Mouse (Mus musculus) kidney, postnatal 0 days (tissue): ENCODE measurements around the gene Mst1. TPM values are rescaled to one million over a fixed set of nuclear protein-coding genes. Genes with fewer than 3 reads are reported as not detected.

Experiments
- ATAC-seq: fragments of 200-750 bp; cut with Nextera tagmentation; replicated peaks from 2 replicates; pipeline ENCODE4 v1.8.0; 2017; ENCODE audit warnings: low read depth, moderate number of reproducible peaks, moderate TSS enrichment, moderate library complexity; ENCODE audit not compliant: low FRiP score
- DNase-seq: peaks from one replicate; pipeline ENCODE4 v3.0.0-alpha.2; 2016; ENCODE audit warnings: low spot score
- H3K27ac ChIP-seq: fragments of 300-500 bp; sonication (generic); 2 replicates; pipeline ENCODE4 v1.5.1; 2014; ENCODE audit warnings: mild to moderate bottlenecking
- H3K27me3 ChIP-seq: fragments of 300-500 bp; sonication (generic); 2 replicates; pipeline ENCODE4 v1.6.1; 2014; ENCODE audit warnings: low read length, mixed read lengths; ENCODE audit not compliant: insufficient read depth
- H3K36me3 ChIP-seq: fragments of 300-500 bp; sonication (generic); 2 replicates; pipeline ENCODE4 v1.6.1; 2014; ENCODE audit warnings: low read length, mixed read lengths; ENCODE audit not compliant: insufficient read depth
- H3K4me1 ChIP-seq: fragments of 300-500 bp; sonication (generic); replicated peaks from 2 replicates; pipeline ENCODE4 v1.6.1; 2014; ENCODE audit warnings: antibody characterized with exemption, low read length, mixed read lengths; ENCODE audit not compliant: insufficient read depth
- H3K4me2 ChIP-seq: fragments of 300-500 bp; sonication (generic); 2 replicates; pipeline ENCODE4 v1.6.1; 2014; ENCODE audit warnings: mild to moderate bottlenecking, low read length, moderate library complexity, mixed read lengths
- H3K4me3 ChIP-seq: fragments of 300-500 bp; sonication (generic); replicated peaks from 2 replicates; pipeline ENCODE4 v1.5.1; 2014; ENCODE audit warnings: low read depth, low read length
- H3K9ac ChIP-seq: fragments of 300-500 bp; sonication (generic); 2 replicates; pipeline ENCODE4 v1.6.1; 2014; ENCODE audit warnings: low read depth, low read length
- H3K9me3 ChIP-seq: fragments of 300-500 bp; sonication (generic); replicated peaks from 2 replicates; pipeline ENCODE4 v1.6.1; 2016; ENCODE audit warnings: low read length, inconsistent platforms, mixed read lengths
- CTCF ChIP-seq: IDR thresholded peaks from 2 replicates; pipeline ENCODE4 v1.5.1; 2016; ENCODE audit warnings: antibody characterized with exemption, low read depth, mild to moderate bottlenecking, moderate library complexity
- WGBS: fragments of 180-500 bp; shearing (Covaris S2); extraction: QIAGEN DNeasy Blood & Tissue Kit; methylation state at CpG from one replicate; pipeline ENCODE4 v1.1.7; 2014; 5-methylcytosine and 5-hydroxymethylcytosine counted together
- polyA plus RNA-seq: library from polyadenylated mRNA; unstranded; fragments of >200 nt; fragmentation: Nextera tagmentation; extraction: Ambion mirVana; gene quantifications from 2 replicates; pipeline ENCODE4 v1.2.1, GENCODE M21; 2015

The Mst1 gene
- polyA plus RNA-seq, 1 experiment from 2014 or later: 0.39 TPM

- DNase-seq: peak; percentile 72
- Histone ChIP-seq H3K9ac (no peak overlapping the region), H3K27ac (no peak overlapping the region), H3K4me3 (no peak overlapping the region), H3K4me1 (no peaks in the 10 kb centered on the region), H3K9me3 (no peaks in the 10 kb centered on the region), H3K4me2 (no peak overlapping the region), H3K27me3 (no peaks in the 10 kb centered on the region), H3K36me3 (peaks cover 33% of the 10 kb centered on the region)
- ATAC-seq: no peak; the same call in 1 of the 2 replicates
- peak; percentile 79 for TF ChIP-seq CTCF
- 35% methylated on average over 5 of the region's 5 CpGs for WGBS
Measured at GRCm38 (mm10) chr9:108065491-108066011, 14.7 kb upstream of the Mst1 start.

- peaks cover 32% of the 10 kb centered on the region for H3K36me3 ChIP-seq
- DNase-seq (no peak), ATAC-seq (no peak)
- H3K9me3 ChIP-seq: no peaks in the 10 kb centered on the region
- no peaks in the 10 kb centered on the region for H3K27me3 ChIP-seq
- H3K4me3 ChIP-seq: no peak overlapping the region
- H3K4me1 ChIP-seq: no peaks in the 10 kb centered on the region
- 85% methylated on average over 7 of the region's 7 CpGs for WGBS
- H3K9ac ChIP-seq: no peak overlapping the region
- H3K27ac ChIP-seq: no peak overlapping the region
- H3K4me2 ChIP-seq: no peak overlapping the region
- TF ChIP-seq CTCF: peak; percentile 44; the same call in 1 of the 2 replicates
Measured at GRCm38 (mm10) chr9:108067199-108067598, 13.0 kb upstream of the Mst1 start.

DNA sequence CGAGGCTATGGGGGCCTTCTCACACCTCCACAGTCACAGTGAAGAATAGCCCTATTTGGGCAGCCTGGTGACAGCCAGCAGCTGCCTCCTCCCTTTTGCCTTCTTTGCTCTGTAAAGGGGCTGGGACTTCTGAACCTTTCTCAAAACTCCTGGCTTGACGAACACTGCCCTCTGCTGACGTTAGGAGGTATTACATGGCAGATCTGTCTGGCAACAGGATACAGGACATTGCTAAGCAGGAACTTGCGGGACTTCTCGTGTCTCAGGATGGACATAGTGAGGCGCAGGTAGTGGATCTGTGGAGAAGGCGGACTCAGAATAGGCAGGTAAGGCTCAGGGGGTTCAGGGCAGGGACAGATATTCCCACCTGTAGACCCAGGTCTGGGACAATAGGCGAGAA lies 12.3 kb upstream of the Mst1 start:
- H3K4me2 ChIP-seq: no peak overlapping the region
- H3K4me1 ChIP-seq: no peaks in the 10 kb centered on the region
- peak; percentile 98 for TF ChIP-seq CTCF
- H3K27me3 ChIP-seq: no peaks in the 10 kb centered on the region
- no peak overlapping the region for H3K4me3 ChIP-seq
- 16% methylated on average over 8 of the region's 8 CpGs for WGBS
- H3K36me3 ChIP-seq: peaks cover 27% of the 10 kb centered on the region; the same call in 1 of the 2 replicates
- H3K9me3 ChIP-seq: no peaks in the 10 kb centered on the region
- H3K9ac ChIP-seq: no peak overlapping the region
- ATAC-seq (no peak), DNase-seq (peak; percentile 92)
- no peak overlapping the region for H3K27ac ChIP-seq

GRCm38 (mm10) chr9:108069007-108069406 lies 11.2 kb upstream of the Mst1 start:
- 93% methylated on average over 9 of the region's 9 CpGs for WGBS
- no peak for ATAC-seq

GRCm38 (mm10) chr9:108069529-108069928 lies 10.7 kb upstream of the Mst1 start:
- Histone ChIP-seq H3K4me1 (no peaks in the 10 kb centered on the region), H3K9ac (no peak overlapping the region), H3K27me3 (no peaks in the 10 kb centered on the region), H3K9me3 (no peaks in the 10 kb centered on the region), H3K4me2 (no peak overlapping the region), H3K27ac (no peak overlapping the region), H3K36me3 (peaks cover 14% of the 10 kb centered on the region; the same call in 1 of the 2 replicates), H3K4me3 (no peak overlapping the region)
- no peak for TF ChIP-seq CTCF
- DNase-seq (no peak), ATAC-seq (no peak)
- 85% methylated on average over 7 of the region's 7 CpGs for WGBS

More at GRCm38 (mm10) chr9:108069007-108069406, 11.2 kb upstream of the Mst1 start:
- H3K4me2 ChIP-seq: no peak overlapping the region
- H3K27ac ChIP-seq: no peak overlapping the region
- no peak overlapping the region for H3K4me3 ChIP-seq
- no peak for DNase-seq
- H3K4me1 ChIP-seq: no peaks in the 10 kb centered on the region
- no peaks in the 10 kb centered on the region for H3K27me3 ChIP-seq
- H3K9me3 ChIP-seq: no peaks in the 10 kb centered on the region
- H3K36me3 ChIP-seq: peaks cover 17% of the 10 kb centered on the region; the same call in 1 of the 2 replicates
- H3K9ac ChIP-seq: no peak overlapping the region
- no peak for TF ChIP-seq CTCF

DNA sequence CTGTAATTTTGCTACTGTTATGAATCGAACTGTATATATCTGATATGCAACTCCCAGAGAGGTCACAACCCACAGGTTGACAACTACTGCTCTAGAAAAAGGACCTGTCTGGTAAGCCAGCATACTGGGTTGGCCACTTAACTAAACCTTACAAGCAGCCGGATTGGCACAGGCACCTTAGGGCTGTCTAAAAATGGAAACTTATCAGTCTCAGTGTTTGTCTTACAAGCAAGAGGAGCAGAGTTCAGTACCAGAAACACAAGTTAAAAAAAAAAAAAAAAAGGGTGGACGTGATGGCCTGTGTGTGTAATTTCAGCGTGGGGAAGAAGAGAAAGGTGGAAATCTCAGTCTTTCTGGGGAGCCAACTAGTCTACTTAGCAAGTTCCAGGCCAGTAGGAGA lies 8.4 kb upstream of the Mst1 start:
- no peaks in the 10 kb centered on the region for H3K9me3 ChIP-seq
- no peak overlapping the region for H3K4me3 ChIP-seq
- H3K9ac ChIP-seq: no peak overlapping the region
- H3K27me3 ChIP-seq: no peaks in the 10 kb centered on the region
- TF ChIP-seq CTCF: no peak
- ATAC-seq (no peak), DNase-seq (no peak)
- no peak overlapping the region for H3K27ac ChIP-seq
- H3K4me1 ChIP-seq: no peaks in the 10 kb centered on the region
- no peak overlapping the region for H3K4me2 ChIP-seq
- 92% methylated on average over 4 of the region's 4 CpGs for WGBS
- H3K36me3 ChIP-seq: peaks cover 14% of the 10 kb centered on the region; the same call in 1 of the 2 replicates

DNA sequence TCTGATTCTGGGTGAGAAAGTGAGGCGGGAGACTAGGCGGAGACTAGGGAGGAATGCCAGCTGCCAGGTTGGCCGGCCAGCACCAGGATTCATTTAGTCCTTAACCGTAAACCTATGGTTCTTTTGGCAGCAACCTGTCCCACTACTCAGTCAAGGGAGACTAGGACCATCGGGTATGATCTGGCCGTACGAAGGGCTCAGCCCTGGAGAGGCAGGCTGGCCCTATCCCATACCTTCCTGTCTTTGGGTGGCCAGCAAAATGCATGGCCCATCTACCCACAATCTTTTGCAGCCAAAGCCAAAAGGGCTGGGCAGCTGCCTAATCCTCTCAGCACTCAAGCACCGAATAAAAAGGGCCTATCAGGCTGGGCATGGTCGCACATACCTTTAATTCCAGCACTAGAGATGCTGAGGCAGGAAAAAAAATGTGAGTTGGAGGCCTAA lies 7.7 kb upstream of the Mst1 start:
- H3K4me2 ChIP-seq: no peak overlapping the region
- ATAC-seq (no peak), DNase-seq (no peak)
- no peak overlapping the region for H3K9ac ChIP-seq
- no peaks in the 10 kb centered on the region for H3K4me1 ChIP-seq
- no peak for TF ChIP-seq CTCF
- 75% methylated on average over 9 of the region's 9 CpGs for WGBS
- H3K27ac ChIP-seq: no peak overlapping the region
- H3K36me3 ChIP-seq: peaks cover 14% of the 10 kb centered on the region; the same call in 1 of the 2 replicates
- no peaks in the 10 kb centered on the region for H3K27me3 ChIP-seq
- no peaks in the 10 kb centered on the region for H3K9me3 ChIP-seq
- no peak overlapping the region for H3K4me3 ChIP-seq
